Mouse (Mus musculus): ENCODE measurements at regions not wholly inside any gene's neighbourhood (a gene's known extent, or its start where the extent isn't known, plus 50 kb on each side); places are given as distances from the start of the nearest gene placed in this dataset.

DNA sequence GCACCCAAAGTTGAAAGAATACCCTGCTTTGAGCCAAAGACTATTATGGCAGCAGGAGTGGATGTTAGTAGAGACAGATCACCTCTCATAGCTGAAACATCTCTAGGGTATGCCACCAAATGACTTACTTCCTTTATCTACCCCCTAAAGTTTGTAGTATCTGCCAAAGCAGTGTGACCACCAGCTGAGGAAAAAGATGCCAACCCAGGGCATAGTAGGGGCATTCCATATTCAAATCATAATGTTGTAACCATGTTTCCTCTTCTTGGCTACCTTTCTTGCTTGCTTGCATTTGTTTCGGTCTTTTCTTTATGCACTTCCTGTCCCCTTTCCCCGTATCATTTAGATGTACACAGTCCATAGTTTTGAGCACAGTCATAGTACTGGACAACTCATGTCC is 1449.6 kb downstream of the Gsdmc2 start:
- TF ChIP-seq CTCF (IDR thresholded peaks at IDR 0.05; ENCODE audit: control insufficient read depth, insufficient read depth, insufficient replicate concordance, low read depth, low read length) (no peak), POLR2A (IDR thresholded peaks at IDR 0.05; ENCODE audit: control insufficient read depth, low read depth, low read length) (no peak)

Data from testis, adult 2 months (tissue).